Mouse (Mus musculus): ENCODE measurements around the gene Atp8a2.

DNA sequence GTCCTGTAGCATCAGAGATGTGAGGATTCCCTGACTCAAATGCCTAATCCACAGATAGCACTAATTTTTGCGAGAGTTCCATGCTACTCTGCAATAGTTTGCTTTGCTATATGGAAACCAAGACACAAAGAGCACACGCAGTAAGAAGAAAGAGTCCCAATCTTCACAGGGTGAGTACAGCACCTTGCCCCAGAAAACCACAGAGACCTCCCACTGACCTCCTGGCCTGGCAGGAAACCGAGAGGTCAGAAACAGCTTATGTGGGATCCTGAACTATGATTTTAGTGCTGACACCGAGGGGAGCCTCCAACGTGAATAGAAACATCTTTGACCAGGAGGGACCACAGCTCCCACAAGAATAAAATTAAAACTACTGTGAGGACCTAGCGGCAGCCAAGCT, 59.2 kb downstream of the Atp8a2 start:
- TF ChIP-seq CTCF (IDR thresholded peaks at IDR 0.05) (no peak), EP300 (IDR thresholded peaks at IDR 0.05) (no peak)

All from lung, postnatal 0 days (tissue).